Mouse (Mus musculus): ENCODE data around the gene Sprr2a3.
"Not testable (repeated sequence)": the region's sequence is repeated elsewhere in the genome, so short reads cannot be mapped to it uniquely, and the experiment has no call there.

DNA sequence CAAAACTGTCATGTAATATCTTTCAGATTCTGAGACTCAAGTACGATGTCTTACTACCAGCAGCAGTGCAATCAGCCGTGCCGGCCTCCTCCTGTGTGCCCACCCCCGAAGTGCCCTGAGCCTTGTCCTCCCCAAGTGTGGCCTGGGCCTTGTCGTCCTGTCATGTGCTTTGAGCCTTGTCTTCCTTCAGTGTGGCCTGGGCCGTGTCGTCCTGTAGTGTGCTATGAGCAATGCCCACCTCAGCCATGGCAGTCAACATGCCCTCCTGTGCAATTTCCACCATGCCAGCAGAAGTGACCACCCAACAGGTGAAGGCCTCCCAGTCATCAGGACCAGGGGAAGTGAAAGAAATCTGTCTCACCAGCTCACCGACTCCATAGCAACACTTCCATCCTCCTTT, 31.4 kb upstream of the Sprr2a3 start:
- not testable (repeated sequence) for TF ChIP-seq CTCF (IDR thresholded peaks at IDR 0.05; ENCODE audit: low read depth, low read length); POLR2A (IDR thresholded peaks at IDR 0.05; ENCODE audit: insufficient read depth, low read length)
